Mouse (Mus musculus) urinary bladder, postnatal 25 days (tissue): ENCODE results near the gene Mavs.
"Not testable (repeated sequence)": the region's sequence is repeated elsewhere in the genome, so short reads cannot be mapped to it uniquely, and the experiment has no call there.

Source experiments
- DNase-seq: peaks from one replicate; pipeline ENCODE4 v3.0.0; 2022; ENCODE audit warnings: low spot score

The Mavs gene

GRCm38 (mm10) chr2:131211026-131211615 lies 22.7 kb upstream of the Mavs start:
- DNase-seq, result no peak

- no peak for DNase-seq
Measured at GRCm38 (mm10) chr2:131213773-131214172, 20.1 kb upstream of the Mavs start.

- no peak for DNase-seq
Measured at GRCm38 (mm10) chr2:131215941-131216858, 17.7 kb upstream of the Mavs start.

- DNase-seq, result no peak
Measured at GRCm38 (mm10) chr2:131220030-131220429, 13.8 kb upstream of the Mavs start.

- DNase-seq, result no peak
Measured at GRCm38 (mm10) chr2:131221853-131222515, 11.9 kb upstream of the Mavs start.

- no peak for DNase-seq
Measured at GRCm38 (mm10) chr2:131222562-131222961, 11.3 kb upstream of the Mavs start.

- no peak for DNase-seq
Measured at GRCm38 (mm10) chr2:131223569-131223968, 10.3 kb upstream of the Mavs start.

GRCm38 (mm10) chr2:131225178-131225577 lies 8.7 kb upstream of the Mavs start:
- DNase-seq, result no peak

- DNase-seq, result not testable (repeated sequence)
Measured at GRCm38 (mm10) chr2:131226669-131227068, 7.2 kb upstream of the Mavs start.

- no peak for DNase-seq
Measured at GRCm38 (mm10) chr2:131227243-131227642, 6.6 kb upstream of the Mavs start.

GRCm38 (mm10) chr2:131232558-131232957 lies 1.3 kb upstream of the Mavs start:
- no peak for DNase-seq

GRCm38 (mm10) chr2:131234127-131234650 lies 326 bp downstream of the Mavs start:
- DNase-seq, result no peak

- DNase-seq, result no peak
Measured at GRCm38 (mm10) chr2:131234970-131235635, 1.2 kb downstream of the Mavs start.

- DNase-seq, result no peak
Measured at GRCm38 (mm10) chr2:131242180-131242579, 8.3 kb downstream of the Mavs start.

- no peak for DNase-seq
Measured at GRCm38 (mm10) chr2:131242929-131243328, 9.1 kb downstream of the Mavs start.

- DNase-seq, result peak; percentile 40
Measured at GRCm38 (mm10) chr2:131253681-131254328, 19.9 kb downstream of the Mavs start.

- no peak for DNase-seq
Measured at GRCm38 (mm10) chr2:131254329-131254713, 20.5 kb downstream of the Mavs start.

GRCm38 (mm10) chr2:131255738-131256137 lies 21.9 kb downstream of the Mavs start:
- no peak for DNase-seq

- DNase-seq, result no peak
Measured at GRCm38 (mm10) chr2:131258693-131259092, 24.8 kb downstream of the Mavs start.

GRCm38 (mm10) chr2:131260544-131261307 lies 26.9 kb downstream of the Mavs start:
- DNase-seq, result no peak
